Mouse (Mus musculus) midbrain, postnatal 0 days (tissue): ENCODE data around the gene Klhl23. TPM values are rescaled to one million over a fixed set of nuclear protein-coding genes. Genes with fewer than 3 reads are reported as not detected.

Experiments used
- ATAC-seq: fragments of 200-750 bp; cut with Nextera tagmentation; 2 replicates; pipeline ENCODE4 v1.8.0; 2017; ENCODE audit warnings: moderate number of reproducible peaks, mild to moderate bottlenecking, moderate TSS enrichment, moderate library complexity; ENCODE audit not compliant: low FRiP score
- DNase-seq: peaks from one replicate; pipeline ENCODE4 v3.0.0-alpha.2; 2015; ENCODE audit warnings: low spot score
- H3K27ac ChIP-seq: fragments of 300-500 bp; sonication (generic); 2 replicates; pipeline ENCODE4 v1.5.1; 2014; ENCODE audit warnings: low read depth, mild to moderate bottlenecking, low read length, mixed read lengths
- H3K27me3 ChIP-seq: fragments of 300-500 bp; sonication (generic); 2 replicates; pipeline ENCODE4 v1.6.1; 2014; ENCODE audit warnings: low read length, control low read depth, mixed read lengths; ENCODE audit not compliant: insufficient read depth
- H3K36me3 ChIP-seq: fragments of 300-500 bp; sonication (generic); 2 replicates; pipeline ENCODE4 v1.6.1; 2014; ENCODE audit warnings: low read length, control low read depth, mixed read lengths; ENCODE audit not compliant: insufficient read depth
- H3K4me1 ChIP-seq: fragments of 300-500 bp; sonication (generic); 2 replicates; pipeline ENCODE4 v1.6.1; 2014; ENCODE audit warnings: mild to moderate bottlenecking, control low read depth, antibody characterized with exemption, low read length, mixed read lengths; ENCODE audit not compliant: insufficient read depth
- H3K4me2 ChIP-seq: fragments of 300-500 bp; sonication (generic); 2 replicates; pipeline ENCODE4 v1.6.1; 2014; ENCODE audit warnings: low read depth, mild to moderate bottlenecking, low read length, mixed read lengths; ENCODE audit not compliant: poor library complexity, severe bottlenecking
- H3K4me3 ChIP-seq: fragments of 300-500 bp; sonication (generic); 2 replicates; pipeline ENCODE4 v1.5.1; 2014; ENCODE audit warnings: low read depth, mild to moderate bottlenecking, low read length, moderate library complexity
- H3K9ac ChIP-seq: fragments of 300-500 bp; sonication (generic); replicated peaks from 2 replicates; pipeline ENCODE4 v1.6.1; 2014; ENCODE audit warnings: mild to moderate bottlenecking, low read length, moderate library complexity, mixed read lengths; ENCODE audit not compliant: poor library complexity, severe bottlenecking
- H3K9me3 ChIP-seq: fragments of 300-500 bp; sonication (generic); 2 replicates; pipeline ENCODE4 v1.6.1; 2016; ENCODE audit warnings: low read length, control low read depth
- CTCF ChIP-seq: IDR thresholded peaks from 2 replicates; pipeline ENCODE4 v1.5.1; 2016; ENCODE audit warnings: antibody characterized with exemption, mild to moderate bottlenecking
- WGBS: fragments of 180-500 bp; shearing (Covaris S2); extraction: QIAGEN DNeasy Blood & Tissue Kit; methylation state at CpG from one replicate; pipeline ENCODE4 v1.1.7; 2014; 5-methylcytosine and 5-hydroxymethylcytosine counted together
- polyA plus RNA-seq: library from polyadenylated mRNA; unstranded; fragments of >200 nt; fragmentation: Nextera tagmentation; extraction: Ambion mirVana; gene quantifications from 2 replicates; pipeline ENCODE4 v1.2.1, GENCODE M21; 2015
- total RNA-seq: library from RNA; depleted of rRNA; stranded (reverse); fragments of >200 nt; gene quantifications from 2 replicates; pipeline ENCODE4 v1.2.3, GENCODE M21; 2014

The Klhl23 gene
- total and polyA plus RNA-seq, 2 experiments from 2014 or later = 99.2 to 147 TPM

GRCm38 (mm10) chr2:69860972-69861452 is 39.3 kb downstream of the Klhl23 start:
- peak overlapping the region; percentile 90 for H3K27ac ChIP-seq
- H3K9ac ChIP-seq = peak overlapping the region; percentile 60
- no peaks in the 10 kb centered on the region for H3K36me3 ChIP-seq
- H3K4me2 ChIP-seq = peak overlapping the region; percentile 78
- WGBS = 12% methylated on average over 13 of the region's 13 CpGs
- TF ChIP-seq CTCF = no peak
- H3K27me3 ChIP-seq = no peaks in the 10 kb centered on the region
- H3K4me3 ChIP-seq = peak overlapping the region; percentile 100
- ATAC-seq (peak; percentile 67), DNase-seq (no peak)
- H3K9me3 ChIP-seq = no peaks in the 10 kb centered on the region
- H3K4me1 ChIP-seq = no peaks in the 10 kb centered on the region; the same call in 1 of the 2 replicates

DNA sequence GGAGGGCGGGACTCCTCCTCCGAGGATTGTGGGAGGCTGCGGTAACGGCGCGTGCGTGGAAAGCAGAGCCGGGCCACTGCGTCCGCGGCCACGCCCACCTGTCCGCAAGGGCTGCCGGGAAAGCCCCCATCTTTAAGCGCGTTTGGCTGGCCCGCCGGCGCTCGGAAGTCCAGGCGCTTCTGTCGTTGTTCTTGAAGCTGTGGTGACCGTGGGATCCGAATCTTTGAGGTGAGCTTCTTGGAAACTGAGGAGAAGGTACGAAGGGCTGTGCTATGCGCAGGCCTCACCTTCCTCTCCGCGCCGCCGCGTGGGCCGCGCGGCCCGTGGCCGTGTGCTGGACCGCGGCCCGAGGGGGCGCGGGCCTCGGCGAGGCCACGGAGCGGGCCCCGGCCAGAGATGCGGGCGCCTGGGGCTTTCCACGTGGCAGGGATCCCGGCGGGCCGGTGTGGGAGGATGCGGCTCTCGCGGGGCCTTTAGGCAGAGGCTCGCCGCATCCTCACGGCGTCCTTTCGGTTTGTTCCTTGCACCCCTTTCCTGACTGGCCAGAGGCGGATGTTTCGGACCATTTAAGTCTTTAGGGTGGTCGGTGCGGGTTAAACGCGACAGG is 39.8 kb downstream of the Klhl23 start, which contains the start of gene Ssb:
Gene Ssb (plus strand): TSS at position 78 of the 607 bp plus-strand sequence.
- H3K9ac ChIP-seq = peak within 1 kb of the TSS; percentile 94
- H3K4me1 ChIP-seq = no peaks in the 10 kb centered on the region; the same call in 1 of the 2 replicates
- ATAC-seq (peak; percentile 98), DNase-seq (peak; percentile 95)
- WGBS = under 1% methylated on average over 53 of the region's 66 CpGs
- H3K27ac ChIP-seq = peak within 1 kb of the TSS; percentile 90
- H3K36me3 ChIP-seq = no peaks in the 10 kb centered on the region
- peak within 1 kb of the TSS; percentile 100 for H3K4me3 ChIP-seq
- TF ChIP-seq CTCF = no peak
- no peaks in the 10 kb centered on the region for H3K27me3 ChIP-seq
- H3K9me3 ChIP-seq = no peaks in the 10 kb centered on the region
- H3K4me2 ChIP-seq = peak within 1 kb of the TSS; percentile 78

DNA sequence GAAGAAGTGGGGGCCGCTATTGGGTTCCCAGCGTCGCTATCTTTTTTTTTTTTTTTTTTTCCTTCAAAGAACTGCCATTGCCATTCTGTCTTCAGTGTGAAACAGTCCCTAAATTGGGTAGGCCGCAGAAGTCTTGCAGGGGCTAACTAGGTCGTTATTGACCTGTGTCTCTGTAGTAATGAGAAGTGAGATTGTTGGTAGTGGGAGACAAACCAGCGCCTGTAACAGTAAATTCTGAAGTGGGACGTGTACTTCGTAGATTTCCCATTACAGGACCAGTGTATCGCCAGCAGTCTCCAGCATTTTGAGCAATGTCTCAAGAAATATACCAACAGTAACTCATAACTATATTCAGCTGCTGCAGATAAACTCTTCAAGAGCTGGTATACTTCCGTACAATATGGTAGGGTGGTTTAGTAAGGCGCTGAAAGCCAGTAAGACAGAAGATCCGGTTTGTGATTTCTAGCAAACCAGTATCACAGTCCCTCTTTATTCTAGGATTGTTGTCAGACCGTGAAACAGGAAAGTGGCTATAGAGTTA is 40.4 kb downstream of the Klhl23 start:
- ATAC-seq = peak; percentile 3; the same call in 1 of the 2 replicates
- peak overlapping the region; percentile 90 for H3K27ac ChIP-seq
- peak overlapping the region; percentile 78 for H3K4me2 ChIP-seq
- peak overlapping the region; percentile 94 for H3K9ac ChIP-seq
- no peaks in the 10 kb centered on the region for H3K27me3 ChIP-seq
- H3K36me3 ChIP-seq = no peaks in the 10 kb centered on the region; the same call in 1 of the 2 replicates
- no peak for TF ChIP-seq CTCF
- no peaks in the 10 kb centered on the region for H3K9me3 ChIP-seq
- no peak for DNase-seq
- no peaks in the 10 kb centered on the region; the same call in 1 of the 2 replicates for H3K4me1 ChIP-seq
- H3K4me3 ChIP-seq = peak overlapping the region; percentile 100
- 4% methylated on average over 11 of the region's 13 CpGs for WGBS

- no peak overlapping the region for H3K4me2 ChIP-seq
- H3K27me3 ChIP-seq = no peaks in the 10 kb centered on the region
- no peak overlapping the region for H3K9ac ChIP-seq
- no peaks in the 10 kb centered on the region for H3K36me3 ChIP-seq
- no peak overlapping the region for H3K27ac ChIP-seq
- WGBS = 76% methylated on average over 2 of the region's 2 CpGs
- no peak overlapping the region for H3K4me3 ChIP-seq
- H3K9me3 ChIP-seq = no peaks in the 10 kb centered on the region
- ATAC-seq (no peak), DNase-seq (no peak)
- peak; percentile 36; the same call in 1 of the 2 replicates for TF ChIP-seq CTCF
- no peaks in the 10 kb centered on the region for H3K4me1 ChIP-seq
These were observed 62.2 kb downstream of the Klhl23 start for GRCm38 (mm10) chr2:69883990-69884391.

GRCm38 (mm10) chr2:69884581-69884980 is 62.8 kb downstream of the Klhl23 start:
- TF ChIP-seq CTCF = no peak
- ATAC-seq (no peak), DNase-seq (no peak)
- H3K27ac ChIP-seq = no peak overlapping the region
- no peaks in the 10 kb centered on the region for H3K27me3 ChIP-seq
- H3K4me3 ChIP-seq = peak overlapping the region; percentile 52
- peak overlapping the region; percentile 62 for H3K4me2 ChIP-seq
- no peaks in the 10 kb centered on the region for H3K36me3 ChIP-seq
- H3K4me1 ChIP-seq = no peaks in the 10 kb centered on the region
- no peaks in the 10 kb centered on the region for H3K9me3 ChIP-seq
- WGBS = 65% methylated on average over 6 of the region's 6 CpGs
- no peak overlapping the region for H3K9ac ChIP-seq

DNA sequence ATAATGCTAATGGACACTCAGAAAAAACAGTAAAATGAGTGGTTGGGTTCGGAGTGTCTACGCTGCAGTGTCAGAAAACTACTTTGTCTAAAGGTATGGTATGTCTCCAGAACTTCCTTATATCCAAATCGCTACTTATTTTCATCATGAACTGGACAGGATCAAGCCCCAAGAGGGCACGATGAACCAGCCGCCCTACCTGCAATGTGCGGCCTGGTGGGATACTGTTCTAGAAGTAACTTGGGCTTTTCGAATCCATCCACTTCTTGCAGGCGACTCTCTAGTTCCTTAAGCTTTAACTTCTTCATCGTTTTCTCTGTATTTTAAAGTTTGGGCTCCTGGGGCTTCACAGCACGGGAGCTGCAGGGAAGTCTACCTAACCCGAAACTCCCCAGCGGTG is 63.3 kb downstream of the Klhl23 start:
- Histone ChIP-seq H3K36me3 (no peaks in the 10 kb centered on the region), H3K4me1 (no peaks in the 10 kb centered on the region), H3K9me3 (no peaks in the 10 kb centered on the region), H3K9ac (peak overlapping the region; percentile 68), H3K4me2 (peak overlapping the region; percentile 62), H3K27ac (peak overlapping the region; percentile 70), H3K4me3 (peak overlapping the region; percentile 52), H3K27me3 (no peaks in the 10 kb centered on the region)
- ATAC-seq = no peak
- WGBS = 8% methylated on average over 12 of the region's 12 CpGs
- DNase-seq = no peak
- TF ChIP-seq CTCF = no peak
